Mouse (Mus musculus) bone marrow macrophage, adult 2 months (primary cell): ENCODE results near the gene Usp32. TPM values are rescaled to one million over a fixed set of nuclear protein-coding genes. Genes with fewer than 3 reads are reported as not detected.

Experiments used
- H3K27ac ChIP-seq: 2 replicates; pipeline ENCODE4 v1.5.1; 2012; ENCODE audit warnings: low read depth, low read length; ENCODE audit not compliant: insufficient read depth
- H3K4me1 ChIP-seq: 2 replicates; pipeline ENCODE4 v1.6.1; 2012; ENCODE audit warnings: low read length; ENCODE audit not compliant: control insufficient read depth, insufficient read depth
- H3K4me3 ChIP-seq: 2 replicates; pipeline ENCODE4 v1.5.1; 2012; ENCODE audit warnings: mild to moderate bottlenecking, low read length, moderate library complexity; ENCODE audit not compliant: insufficient read depth
- CTCF ChIP-seq: IDR thresholded peaks from 2 replicates; pipeline ENCODE4 v1.5.1; 2012; ENCODE audit warnings: low read depth, mild to moderate bottlenecking, low read length, moderate library complexity
- POLR2A ChIP-seq: IDR thresholded peaks from 2 replicates; pipeline ENCODE4 v1.6.1; 2012; ENCODE audit warnings: mild to moderate bottlenecking, low read depth, low read length, borderline replicate concordance
- polyA plus RNA-seq: library from polyadenylated mRNA; stranded (reverse); fragments of >200 nt; gene quantifications from 2 replicates; pipeline ENCODE4 v1.2.4, GENCODE M21; 2012; ENCODE audit not compliant: missing spikeins, insufficient read depth, insufficient read length

Gene Usp32
- polyA plus RNA-seq, 1 experiment, result 35.1 TPM

DNA sequence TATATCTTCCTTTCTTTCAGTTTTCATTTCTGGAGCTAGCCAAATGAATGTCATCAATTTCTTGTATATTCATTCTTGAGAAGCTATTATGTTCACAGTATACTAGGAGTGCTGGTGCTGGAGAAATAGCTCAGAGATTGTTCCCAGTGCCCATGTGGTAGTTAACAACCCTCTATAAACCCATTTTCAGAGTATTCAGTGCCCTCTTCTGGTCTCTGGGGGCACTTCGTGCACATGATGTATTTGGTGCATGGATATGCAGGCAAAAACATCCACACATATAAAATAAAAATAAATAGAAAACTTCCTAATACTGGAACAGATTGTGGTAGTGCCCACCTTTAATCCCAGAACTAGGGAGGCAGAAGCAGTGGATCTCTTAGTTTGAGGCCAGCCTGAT is 147.0 kb downstream of the Usp32 start:
- Histone ChIP-seq H3K4me3 (no peak overlapping the region), H3K27ac (no peak overlapping the region), H3K4me1 (peaks cover 16% of the 10 kb centered on the region)
- TF ChIP-seq POLR2A, result no peak
- TF ChIP-seq CTCF, result no peak

DNA sequence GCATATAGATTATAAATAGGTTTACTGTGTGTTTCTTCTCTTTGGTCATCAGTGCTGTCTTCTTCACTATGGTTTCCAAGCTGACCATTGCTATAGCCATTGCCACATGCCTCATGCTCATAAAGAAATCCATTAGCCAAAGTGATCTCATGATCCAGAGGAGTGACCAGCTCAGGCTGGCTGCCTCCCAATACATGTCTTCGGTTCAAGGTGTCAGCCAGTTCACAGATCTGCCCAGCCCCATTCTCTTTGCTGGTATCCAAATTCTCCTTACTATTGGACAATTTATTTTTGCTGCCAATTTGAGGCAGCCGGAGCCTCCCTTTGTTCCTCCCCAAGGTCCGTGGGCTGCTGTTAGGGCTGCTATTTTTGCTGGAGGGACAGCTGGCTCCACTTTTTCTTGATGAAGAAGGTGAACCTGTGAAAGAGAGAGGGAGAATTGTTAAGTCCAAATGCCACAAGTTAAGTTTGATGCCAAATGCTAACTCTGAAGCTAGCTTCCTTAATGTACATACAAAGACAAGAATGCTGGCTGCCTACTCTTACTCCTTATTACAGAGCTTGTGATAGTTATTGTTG is 151.5 kb downstream of the Usp32 start:
- TF ChIP-seq POLR2A (no peak), CTCF (no peak)
- Histone ChIP-seq H3K27ac (no peak overlapping the region), H3K4me3 (no peak overlapping the region), H3K4me1 (peaks cover 7% of the 10 kb centered on the region)

DNA sequence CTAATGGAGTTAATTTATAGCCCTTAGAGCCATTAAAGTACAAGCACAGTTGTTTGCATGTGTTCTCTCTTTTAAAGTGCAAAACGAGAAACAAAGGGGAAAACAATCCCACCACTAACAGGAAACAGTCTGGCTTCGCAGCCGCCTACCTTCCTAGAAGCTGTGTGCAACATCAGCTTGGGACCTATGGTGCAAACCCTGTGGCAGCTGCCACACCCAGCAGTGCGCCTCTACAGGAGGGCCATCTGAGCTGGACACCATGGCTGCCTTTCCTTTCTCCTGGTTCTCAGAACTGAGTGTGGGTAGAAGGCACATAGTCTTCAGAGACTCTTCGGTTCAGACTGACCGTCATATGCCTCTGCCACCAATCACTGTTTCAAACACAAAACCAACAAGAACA is 154.5 kb downstream of the Usp32 start:
- TF ChIP-seq POLR2A, result no peak
- TF ChIP-seq CTCF, result no peak
- Histone ChIP-seq H3K4me3 (no peak overlapping the region), H3K27ac (no peak overlapping the region), H3K4me1 (no peaks in the 10 kb centered on the region)

DNA sequence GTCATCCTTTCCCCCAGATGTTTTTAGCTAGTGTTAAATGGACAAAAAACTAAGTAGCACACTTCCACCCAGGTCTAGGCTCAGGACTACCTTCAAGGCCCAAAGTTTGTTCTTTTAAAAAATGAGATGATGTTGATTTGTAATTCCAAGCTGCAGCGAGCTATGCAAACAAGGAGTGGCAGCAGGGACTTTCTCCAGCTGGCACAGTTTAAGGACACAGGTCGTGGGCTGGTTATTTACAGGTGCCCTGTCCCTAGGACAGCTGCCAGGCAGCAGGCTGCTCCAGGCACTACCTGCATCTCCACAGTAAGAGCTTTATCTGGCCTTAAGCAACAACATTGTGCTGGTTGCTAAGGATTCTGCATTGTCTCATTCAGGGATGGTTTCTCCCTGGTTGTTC is 159.3 kb downstream of the Usp32 start:
- TF ChIP-seq CTCF, result no peak
- no peak for TF ChIP-seq POLR2A
- Histone ChIP-seq H3K4me1 (peaks cover 8% of the 10 kb centered on the region), H3K4me3 (no peak overlapping the region), H3K27ac (no peak overlapping the region)

DNA sequence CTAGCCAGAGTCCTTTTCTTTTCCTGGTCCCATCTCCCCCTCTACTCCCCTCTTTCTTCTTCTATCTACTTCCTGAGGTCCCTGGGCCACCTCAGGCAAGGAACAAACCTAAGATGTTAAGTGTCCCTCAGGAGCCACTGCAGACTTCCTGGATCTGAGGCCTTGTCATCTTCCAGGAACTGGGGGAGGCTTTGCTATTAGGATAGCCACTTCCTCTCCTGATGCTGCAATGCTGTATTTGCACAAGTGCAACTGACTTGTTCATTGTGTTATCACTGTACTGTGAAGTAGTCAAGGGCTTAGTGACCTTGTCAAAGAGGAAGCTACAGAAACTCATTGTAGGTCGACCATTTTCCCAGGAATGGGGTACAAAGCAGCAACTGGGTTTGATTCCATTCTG is 160.6 kb downstream of the Usp32 start:
- H3K4me3 ChIP-seq, result no peak overlapping the region
- peaks cover 8% of the 10 kb centered on the region for H3K4me1 ChIP-seq
- no peak overlapping the region for H3K27ac ChIP-seq
- TF ChIP-seq CTCF (no peak), POLR2A (no peak)

DNA sequence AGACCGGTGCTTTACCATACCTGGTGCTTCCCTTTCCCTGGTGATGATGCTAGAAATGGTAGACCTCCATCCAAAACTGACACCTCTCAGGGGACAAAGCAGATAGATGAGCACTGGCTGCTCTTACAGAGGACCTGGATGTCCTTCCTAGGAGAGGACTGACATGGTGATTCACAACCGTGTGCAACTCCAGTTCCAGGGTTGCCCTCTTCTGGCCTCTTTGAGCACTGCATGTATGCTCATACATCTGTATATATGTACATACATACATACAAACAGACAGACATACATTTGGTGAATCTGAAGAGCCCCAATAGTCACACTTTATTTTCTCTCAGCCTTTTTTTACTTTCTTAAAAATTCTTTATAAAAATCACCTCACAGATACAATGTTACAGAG is 161.8 kb downstream of the Usp32 start:
- Histone ChIP-seq H3K4me1 (peaks cover 8% of the 10 kb centered on the region), H3K27ac (no peak overlapping the region), H3K4me3 (no peak overlapping the region)
- no peak for TF ChIP-seq POLR2A
- TF ChIP-seq CTCF, result no peak

DNA sequence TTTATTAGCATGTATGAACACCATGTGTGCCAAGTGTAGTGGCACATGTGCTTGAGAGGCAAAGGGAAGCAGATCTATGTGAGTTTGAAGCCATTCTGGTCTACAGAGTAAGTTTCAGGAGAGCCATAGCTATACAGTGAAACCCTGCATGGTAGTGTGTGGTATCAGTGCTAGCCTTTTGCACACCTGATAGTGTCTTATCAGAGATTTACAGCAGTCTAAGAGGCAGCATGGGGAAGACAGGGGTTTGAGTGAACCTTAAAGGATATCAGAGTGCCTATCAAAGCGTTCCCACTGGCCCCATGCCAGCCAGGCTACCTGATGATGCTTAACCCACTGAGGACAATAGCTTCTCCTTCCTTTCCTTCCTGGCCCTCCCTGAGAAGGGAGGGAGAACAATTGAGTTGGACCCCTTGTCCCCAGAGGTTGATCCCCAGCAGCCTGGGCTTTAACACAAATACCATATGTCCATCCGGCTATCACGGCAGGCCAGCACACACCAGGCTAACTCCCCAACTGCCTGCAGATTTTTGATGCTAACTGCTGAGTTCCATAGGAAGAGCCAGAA is 162.5 kb downstream of the Usp32 start:
- no peak for TF ChIP-seq POLR2A
- TF ChIP-seq CTCF, result no peak
- H3K4me3 ChIP-seq, result no peak overlapping the region
- H3K27ac ChIP-seq, result no peak overlapping the region
- H3K4me1 ChIP-seq, result peaks cover 8% of the 10 kb centered on the region

DNA sequence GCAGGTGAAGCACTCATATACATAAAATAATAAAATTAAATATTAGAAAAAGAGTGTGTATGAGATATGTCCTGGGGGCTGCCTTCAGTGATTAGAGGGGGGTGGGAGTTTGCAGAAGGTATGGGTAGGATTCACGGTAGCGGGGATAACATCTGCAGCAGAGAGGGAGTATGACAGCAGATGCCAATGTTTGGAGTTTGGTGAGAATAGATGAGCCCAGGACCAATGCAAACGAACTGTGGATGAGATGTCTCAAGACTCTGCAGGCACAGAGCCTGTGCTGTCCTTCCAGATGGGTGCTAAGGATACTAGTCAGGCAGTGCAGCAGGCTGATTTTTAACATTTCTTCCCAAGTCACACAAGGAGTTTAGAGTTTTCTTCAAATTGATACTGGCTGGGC is 163.3 kb downstream of the Usp32 start:
- Histone ChIP-seq H3K4me3 (no peak overlapping the region), H3K27ac (no peak overlapping the region), H3K4me1 (peaks cover 11% of the 10 kb centered on the region)
- no peak for TF ChIP-seq CTCF
- no peak for TF ChIP-seq POLR2A

DNA sequence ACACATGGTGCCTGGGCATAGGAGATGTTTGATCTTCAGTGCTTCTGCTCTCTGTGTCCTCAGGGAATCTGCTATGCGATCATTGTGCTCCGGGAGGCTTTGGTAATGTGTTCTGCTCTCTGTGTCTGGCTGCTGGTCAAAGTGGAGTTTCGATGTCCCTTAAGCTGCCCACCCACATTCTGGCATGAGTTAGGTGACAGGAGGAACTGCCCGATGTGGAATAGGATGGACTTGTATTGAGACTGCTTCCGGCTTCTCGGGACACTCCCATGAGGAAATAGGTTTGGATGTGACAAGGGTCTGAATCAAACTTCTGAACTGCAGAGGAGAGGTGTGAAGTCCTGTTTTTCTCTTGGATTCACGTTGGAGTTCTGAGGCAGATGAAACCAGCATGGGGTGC is 165.4 kb downstream of the Usp32 start:
- Histone ChIP-seq H3K4me1 (peaks cover 7% of the 10 kb centered on the region), H3K4me3 (no peak overlapping the region), H3K27ac (no peak overlapping the region)
- TF ChIP-seq CTCF (no peak), POLR2A (no peak)

DNA sequence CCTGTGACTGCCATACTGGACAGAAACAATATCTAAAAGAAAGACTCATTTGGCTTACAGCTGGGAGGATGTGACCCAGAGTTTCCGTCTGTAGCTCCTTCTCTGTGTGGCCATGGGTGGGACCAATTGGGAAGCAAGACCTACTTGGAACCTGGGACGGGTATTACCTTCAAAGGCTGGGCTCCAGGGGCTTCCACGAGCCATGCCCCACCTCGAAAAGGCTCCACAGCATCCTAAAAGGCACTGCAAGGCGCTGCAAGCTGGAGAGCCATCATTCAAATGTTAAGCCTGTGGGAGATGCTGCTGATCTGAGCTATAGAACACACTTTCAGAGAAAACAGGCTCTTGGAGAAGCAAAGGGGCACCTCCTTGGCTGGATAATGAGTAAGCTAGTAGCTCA is 166.3 kb downstream of the Usp32 start:
- Histone ChIP-seq H3K4me3 (no peak overlapping the region), H3K4me1 (peaks cover 2% of the 10 kb centered on the region), H3K27ac (no peak overlapping the region)
- TF ChIP-seq POLR2A (no peak), CTCF (no peak)

DNA sequence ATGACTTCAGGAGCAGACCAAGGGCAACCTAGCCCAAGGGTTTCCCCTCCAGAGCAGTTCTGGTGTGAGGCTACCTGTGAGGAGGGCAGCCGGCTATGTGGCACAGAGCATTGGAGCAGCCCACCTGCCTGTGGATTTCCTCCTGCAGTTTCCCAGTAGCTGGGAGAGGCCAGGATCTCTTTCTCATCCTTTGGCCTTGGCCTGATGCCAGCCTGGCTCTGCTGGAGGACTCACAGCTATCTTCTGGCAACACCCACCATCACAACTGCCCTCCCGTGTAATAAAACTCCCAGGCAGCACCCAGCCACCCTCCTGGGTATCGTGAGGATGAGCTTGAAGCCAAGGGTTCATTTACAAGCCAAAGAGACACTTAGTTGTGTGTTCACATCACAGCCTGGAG is 167.9 kb downstream of the Usp32 start:
- H3K4me1 ChIP-seq, result peaks cover 2% of the 10 kb centered on the region
- H3K27ac ChIP-seq, result no peak overlapping the region
- no peak for TF ChIP-seq CTCF
- TF ChIP-seq POLR2A, result no peak
- H3K4me3 ChIP-seq, result no peak overlapping the region

DNA sequence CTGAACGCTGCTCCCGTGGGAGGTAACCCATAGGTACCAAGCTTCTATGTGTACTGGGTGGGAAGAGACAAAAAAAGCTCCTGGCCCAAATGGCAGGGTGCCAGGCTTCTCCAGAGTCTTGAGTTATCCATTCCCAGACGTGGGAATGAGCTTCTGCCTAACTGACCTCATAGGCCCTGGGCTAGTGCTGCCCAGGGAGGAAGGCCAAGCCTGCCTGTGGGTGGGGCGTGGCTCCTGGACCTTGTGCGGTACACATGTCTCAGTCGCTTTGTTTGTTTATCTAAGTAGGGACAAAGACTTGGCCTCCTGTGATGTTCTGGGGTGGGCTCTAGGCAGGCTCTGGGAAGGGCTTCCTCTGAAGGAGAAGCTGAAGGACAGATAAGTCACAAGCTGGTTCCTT is 171.2 kb downstream of the Usp32 start:
- Histone ChIP-seq H3K27ac (no peak overlapping the region), H3K4me3 (no peak overlapping the region), H3K4me1 (peaks cover 2% of the 10 kb centered on the region)
- TF ChIP-seq CTCF, result no peak
- TF ChIP-seq POLR2A, result no peak
